8 mouse cellular contexts compared by ENCODE assay signal in genomic region chr3:66982181-66982911, GRCm38 (mm10). TPM values are rescaled to one million over a fixed set of nuclear protein-coding genes. Genes with fewer than 3 reads are reported as not detected.
DNase-seq lines count a peak whose midpoint lies in the region; ATAC-seq and TF ChIP-seq lines count a peak whose summit lies in the region.

No protein-coding gene starts in this region.

- H3K4me1 ChIP-seq in lung, embryonic 15.5 days: peaks cover 31% of the 10 kb centered on the region
- peaks cover 34% of the 10 kb centered on the region for H3K4me1 ChIP-seq in forebrain, embryonic 15.5 days
- H3K4me1 ChIP-seq in intestine, embryonic 16.5 days (ENCODE audit: control insufficient read depth, insufficient read depth, low read length): peaks cover 23% of the 10 kb centered on the region

- ATAC-seq in lung, embryonic 15.5 days (ENCODE audit: borderline replicate concordance, extremely low read depth, low FRiP score, low TSS enrichment): no peak
- ATAC-seq in Patski: peak; percentile 24
- ATAC-seq in forebrain, embryonic 15.5 days (replicated peaks): no peak
- no peak for ATAC-seq in intestine, embryonic 16.5 days

- POLR2A ChIA-PET in Patski (lab: Charles Lee): interaction anchor here (0.6 to 1.1 kb wide), 3 partner anchors 17 to 572 kb away, joined by 3 to 6 read pairs (median 4); no protein-coding TSS in a partner anchor

- intact Hi-C loops in left cerebral cortex, postnatal 14 days (cut with DNase I): loop anchor here (10.0 kb wide), 1 partner anchor 362 kb away; no protein-coding TSS in a partner anchor

- under 1% methylated on average over 29 of the region's 29 CpGs for WGBS in lung, embryonic 15.5 days
- under 1% methylated on average over 29 of the region's 29 CpGs for WGBS in forebrain, embryonic 15.5 days
- 1% methylated on average over 29 of the region's 29 CpGs for WGBS in intestine, embryonic 16.5 days

- H3K9ac ChIP-seq in lung, embryonic 15.5 days: no peak overlapping the region
- no peak overlapping the region for H3K9ac ChIP-seq in forebrain, embryonic 15.5 days (replicated peaks)
- H3K9ac ChIP-seq in intestine, embryonic 16.5 days (ENCODE audit: low read depth, low read length): no peak overlapping the region

- H3K27me3 ChIP-seq in lung, embryonic 15.5 days: peaks cover 69% of the 10 kb centered on the region
- H3K27me3 ChIP-seq in Patski: no peaks in the 10 kb centered on the region
- H3K27me3 ChIP-seq in forebrain, embryonic 15.5 days: peaks cover 56% of the 10 kb centered on the region
- peaks cover 40% of the 10 kb centered on the region for H3K27me3 ChIP-seq in intestine, embryonic 16.5 days (replicated peaks; ENCODE audit: control insufficient read depth, insufficient read depth, low read length)

- H3K27ac ChIP-seq in lung, embryonic 15.5 days: no peak overlapping the region
- H3K27ac ChIP-seq in forebrain, embryonic 15.5 days (replicated peaks): no peak overlapping the region
- H3K27ac ChIP-seq in intestine, embryonic 16.5 days (ENCODE audit: low read length): no peak overlapping the region

- no peaks in the 10 kb centered on the region for H3K9me3 ChIP-seq in lung, embryonic 15.5 days
- no peaks in the 10 kb centered on the region for H3K9me3 ChIP-seq in forebrain, embryonic 15.5 days
- no peaks in the 10 kb centered on the region for H3K9me3 ChIP-seq in intestine, embryonic 16.5 days (ENCODE audit: control insufficient read depth, low read length)

- H3K4me2 ChIP-seq in lung, embryonic 15.5 days: peak overlapping the region; percentile 89
- H3K4me2 ChIP-seq in forebrain, embryonic 15.5 days (replicated peaks): 0 out of 2 replicates have a peak overlapping the region, but pooled peaks have one; percentile 2
- H3K4me2 ChIP-seq in intestine, embryonic 16.5 days (ENCODE audit: low read depth, low read length): no peak overlapping the region

- no peak for DNase-seq in lung, postnatal 25 days (ENCODE audit: low spot score)
- peak; percentile 62 for DNase-seq in Patski (ENCODE audit: low read depth, low spot score)
- DNase-seq in mesoderm, embryonic 11.5 days (ENCODE audit: low read depth, low spot score): peak; percentile 43
- peak; percentile 69 for DNase-seq in thymus, postnatal 0 days (ENCODE audit: low spot score)
- DNase-seq in left cerebral cortex, postnatal 14 days (ENCODE audit: low spot score in 2 of 2): no peak

- CTCF ChIA-PET in Patski (lab: Charles Lee): no interaction called here

- peak overlapping the region; percentile 16; the same call in 1 of the 2 replicates for H3K4me3 ChIP-seq in lung, embryonic 15.5 days
- H3K4me3 ChIP-seq in forebrain, embryonic 15.5 days: peak overlapping the region; percentile 13
- H3K4me3 ChIP-seq in intestine, embryonic 16.5 days (ENCODE audit: low read length): 0 out of 2 replicates have a peak overlapping the region, but pooled peaks have one; percentile 7

- TF ChIP-seq CTCF in Patski (IDR thresholded peaks at IDR 0.05): no peak

- H3K36me3 ChIP-seq in lung, embryonic 15.5 days: no peaks in the 10 kb centered on the region
- no peaks in the 10 kb centered on the region for H3K36me3 ChIP-seq in forebrain, embryonic 15.5 days
- H3K36me3 ChIP-seq in intestine, embryonic 16.5 days (ENCODE audit: control insufficient read depth, insufficient read depth, low read length): no peaks in the 10 kb centered on the region

- in situ Hi-C loops in Patski (cut with MboI; ENCODE audit: low pct_unique_long_range_greater_than_20kb): loop anchor here (10.0 to 25.0 kb wide), 4 partner anchors 362 to 1020 kb away; partner anchors contain the start of genes Ccnl1 and Veph1

RNA-seq across cellular contexts. Expression of gene Shox2, which starts 0.8 kb away (rescaled TPM):
- polyA plus RNA-seq in lung, embryonic 15.5 days (2015; fragmentation: Nextera tagmentation; extraction: Ambion mirVana): 1.5 and 3.0 TPM in 2 replicates
- 69.0 TPM for polyA plus RNA-seq in Patski (2021)
- 2.7 and 2.8 TPM in 2 replicates for polyA plus RNA-seq in forebrain, embryonic 15.5 days (2015; fragmentation: Nextera tagmentation; extraction: Ambion mirVana)
- 0.12 and 0.16 TPM in 2 replicates for polyA plus RNA-seq in intestine, embryonic 16.5 days (2015; fragmentation: Nextera tagmentation; extraction: Ambion mirVana)
- polyA plus RNA-seq in thymus, postnatal 0 days (2015; fragmentation: Nextera tagmentation; extraction: Ambion mirVana): 0.13 and 0.16 TPM in 2 replicates
- total RNA-seq in left cerebral cortex, postnatal 14 days (2021): not detected

RNA-seq across cellular contexts. Expression of gene Rsrc1, which starts 1.2 kb away (rescaled TPM):
- 28.7 and 29.5 TPM in 2 replicates for polyA plus RNA-seq in lung, embryonic 15.5 days (2015; fragmentation: Nextera tagmentation; extraction: Ambion mirVana)
- polyA plus RNA-seq in Patski (2021): 103 TPM
- polyA plus RNA-seq in forebrain, embryonic 15.5 days (2015; fragmentation: Nextera tagmentation; extraction: Ambion mirVana): 27.2 and 27.6 TPM in 2 replicates
- 18.9 and 21.1 TPM in 2 replicates for polyA plus RNA-seq in intestine, embryonic 16.5 days (2015; fragmentation: Nextera tagmentation; extraction: Ambion mirVana)
- 25.3 and 31.9 TPM in 2 replicates for polyA plus RNA-seq in thymus, postnatal 0 days (2015; fragmentation: Nextera tagmentation; extraction: Ambion mirVana)
- 10 to 100 TPM; 27.4 to 31.4 TPM for total RNA-seq in left cerebral cortex, postnatal 14 days (2021)

Comparison
In these comparisons a context has a peak if more than half of its experiments do, and no peak if none do; other contexts are left out.
1. DNase-seq: peak in Patski (single experiment), mesoderm, embryonic 11.5 days (single experiment) and thymus, postnatal 0 days (single experiment); none in lung, postnatal 25 days (single experiment) and left cerebral cortex, postnatal 14 days (0 of 2).
2. RNA of gene Shox2, which starts 0.8 kb away (polyA plus RNA-seq): 69.0 TPM in Patski (single experiment); 1.5 to 3.0 TPM in lung, embryonic 15.5 days, 2.7 to 2.8 TPM in forebrain, embryonic 15.5 days, 0.13 to 0.16 TPM in thymus, postnatal 0 days and 0.12 to 0.16 TPM in intestine, embryonic 16.5 days; every median in the first group is over 10 times any median in the second.
3. Peak in every context shown above with its lines, with median percentiles within 50 percentile points of each other: H3K4me3 ChIP-seq.